Mouse (Mus musculus): ENCODE data around the gene L3mbtl2. TPM values are rescaled to one million over a fixed set of nuclear protein-coding genes. Genes with fewer than 3 reads are reported as not detected.
A peak's percentile ranks its signal among the peaks of the same experiment; 100 is the strongest.

L3mbtl2 gene
- polyA plus RNA-seq, 1 experiment from 2014 or later, result 9.4 TPM

DNA sequence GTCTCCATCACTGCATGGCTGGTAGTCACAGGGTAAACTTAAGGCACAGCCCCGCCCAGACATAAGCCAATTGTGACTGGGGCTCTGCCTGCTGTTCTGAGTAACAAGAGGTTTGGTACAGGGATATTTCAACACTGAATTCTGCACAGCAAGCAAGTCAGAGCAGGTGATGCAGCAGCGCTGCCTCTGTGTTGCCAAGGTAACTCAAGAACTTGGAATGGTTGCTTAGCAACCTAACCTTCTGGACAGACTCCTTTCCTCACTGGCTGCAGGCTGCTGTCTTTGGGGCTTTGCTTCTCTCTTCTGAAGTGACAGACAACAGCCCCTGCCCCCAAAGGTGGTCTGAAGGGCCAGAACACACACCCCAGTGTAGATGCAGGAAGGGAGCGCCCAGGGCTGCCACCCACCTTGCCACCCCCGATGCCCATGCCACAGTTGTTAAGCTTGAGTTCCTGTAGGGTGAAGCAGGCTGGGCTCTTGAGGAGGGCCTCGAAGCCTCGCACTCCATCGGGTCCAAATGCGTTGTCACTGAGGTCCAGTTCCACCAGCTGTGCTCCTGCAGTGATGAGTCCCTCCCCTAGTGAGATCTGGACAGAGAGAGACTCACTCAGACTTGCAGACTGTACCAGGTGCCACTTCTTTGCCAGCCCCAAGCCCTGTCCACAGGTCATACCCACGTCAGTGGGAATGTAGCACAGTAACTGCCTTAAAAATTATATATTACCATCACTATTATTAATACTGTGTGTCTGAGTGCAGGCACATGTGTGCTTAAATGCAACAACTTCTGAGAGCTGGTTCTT lies 54.8 kb downstream of the L3mbtl2 start:
- TF ChIP-seq EP300 (IDR thresholded peaks at IDR 0.05), result no peak
- no peak for TF ChIP-seq CTCF (IDR thresholded peaks at IDR 0.05)
- WGBS, result 84% methylated on average over 9 of the region's 9 CpGs
- no peak overlapping the region for H3K4me2 ChIP-seq (replicated peaks; ENCODE audit: low read depth, low read length)
- H3K27ac ChIP-seq (ENCODE audit: low read length), result no peak overlapping the region
- peaks cover 18% of the 10 kb centered on the region for H3K36me3 ChIP-seq (ENCODE audit: insufficient read depth, low read length)
- H3K27me3 ChIP-seq (replicated peaks; ENCODE audit: insufficient read depth, low read length), result no peaks in the 10 kb centered on the region
- H3K4me1 ChIP-seq (ENCODE audit: insufficient read depth, low read depth, low read length), result no peaks in the 10 kb centered on the region
- H3K4me3 ChIP-seq (ENCODE audit: low read depth, low read length), result no peak overlapping the region
- no peak overlapping the region for H3K9ac ChIP-seq (replicated peaks; ENCODE audit: low read depth)
- ATAC-seq (no peak), DNase-seq (ENCODE audit: low spot score) (no peak)
- H3K9me3 ChIP-seq (ENCODE audit: low read length), result no peaks in the 10 kb centered on the region

DNA sequence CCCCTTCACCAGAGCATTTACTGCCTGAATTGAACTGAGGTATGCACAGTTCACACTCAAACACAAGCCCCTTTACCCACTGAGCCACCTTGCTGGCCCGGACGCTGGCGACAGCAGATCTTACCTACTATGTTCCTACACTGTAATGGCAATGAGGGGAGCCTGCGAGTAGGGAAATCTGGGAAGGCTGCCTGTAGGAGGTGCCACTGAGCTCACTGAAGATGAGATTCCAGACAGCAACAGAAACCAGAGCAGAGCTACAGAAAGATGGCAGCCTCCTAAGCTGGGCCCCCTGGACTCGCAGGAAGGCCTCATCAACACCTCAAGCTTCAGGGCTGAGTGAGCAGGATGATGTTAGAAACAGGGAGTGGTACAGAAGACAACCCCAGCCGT lies 55.4 kb downstream of the L3mbtl2 start:
- Histone ChIP-seq H3K4me3 (ENCODE audit: low read depth, low read length) (no peak overlapping the region), H3K9me3 (ENCODE audit: low read length) (no peaks in the 10 kb centered on the region), H3K4me2 (replicated peaks; ENCODE audit: low read depth, low read length) (no peak overlapping the region), H3K9ac (replicated peaks; ENCODE audit: low read depth) (no peak overlapping the region), H3K4me1 (ENCODE audit: insufficient read depth, low read depth, low read length) (no peaks in the 10 kb centered on the region), H3K27me3 (replicated peaks; ENCODE audit: insufficient read depth, low read length) (no peaks in the 10 kb centered on the region), H3K36me3 (ENCODE audit: insufficient read depth, low read length) (peaks cover 18% of the 10 kb centered on the region), H3K27ac (ENCODE audit: low read length) (no peak overlapping the region)
- ATAC-seq (no peak), DNase-seq (ENCODE audit: low spot score) (no peak)
- 89% methylated on average over 6 of the region's 6 CpGs for WGBS
- TF ChIP-seq CTCF (IDR thresholded peaks at IDR 0.05) (no peak), EP300 (IDR thresholded peaks at IDR 0.05) (no peak)

DNA sequence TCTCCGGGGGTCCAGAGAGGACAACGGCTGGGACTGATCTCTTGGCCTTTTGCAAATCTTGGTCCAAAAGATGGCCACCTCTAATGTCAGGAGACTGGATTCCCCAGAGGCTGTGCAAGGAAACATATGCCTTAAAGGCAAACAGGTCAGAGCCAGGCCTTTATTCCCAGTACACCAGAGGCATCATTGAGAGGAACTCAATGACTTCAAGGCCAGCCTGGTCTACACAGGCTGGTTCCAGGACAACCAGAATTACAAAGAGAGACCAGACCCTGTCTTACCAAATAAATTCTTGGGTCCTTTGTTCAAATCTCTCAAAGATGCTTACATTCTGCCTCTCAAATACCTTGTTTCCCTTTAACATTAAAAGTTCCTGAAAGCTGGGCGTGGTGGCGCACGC lies 58.7 kb downstream of the L3mbtl2 start:
- TF ChIP-seq EP300 (IDR thresholded peaks at IDR 0.05), result no peak
- TF ChIP-seq CTCF (IDR thresholded peaks at IDR 0.05), result no peak
- H3K27ac ChIP-seq (ENCODE audit: low read length), result no peak overlapping the region
- peaks cover 10% of the 10 kb centered on the region; the same call in 1 of the 2 replicates for H3K36me3 ChIP-seq (ENCODE audit: insufficient read depth, low read length)
- no peak overlapping the region for H3K4me2 ChIP-seq (replicated peaks; ENCODE audit: low read depth, low read length)
- WGBS, result 93% methylated on average over 5 of the region's 5 CpGs
- H3K4me3 ChIP-seq (ENCODE audit: low read depth, low read length), result no peak overlapping the region
- H3K27me3 ChIP-seq (replicated peaks; ENCODE audit: insufficient read depth, low read length), result no peaks in the 10 kb centered on the region
- H3K4me1 ChIP-seq (ENCODE audit: insufficient read depth, low read depth, low read length), result no peaks in the 10 kb centered on the region
- DNase-seq (ENCODE audit: low spot score) (no peak), ATAC-seq (no peak)
- H3K9me3 ChIP-seq (ENCODE audit: low read length), result no peaks in the 10 kb centered on the region
- no peak overlapping the region for H3K9ac ChIP-seq (replicated peaks; ENCODE audit: low read depth)

DNA sequence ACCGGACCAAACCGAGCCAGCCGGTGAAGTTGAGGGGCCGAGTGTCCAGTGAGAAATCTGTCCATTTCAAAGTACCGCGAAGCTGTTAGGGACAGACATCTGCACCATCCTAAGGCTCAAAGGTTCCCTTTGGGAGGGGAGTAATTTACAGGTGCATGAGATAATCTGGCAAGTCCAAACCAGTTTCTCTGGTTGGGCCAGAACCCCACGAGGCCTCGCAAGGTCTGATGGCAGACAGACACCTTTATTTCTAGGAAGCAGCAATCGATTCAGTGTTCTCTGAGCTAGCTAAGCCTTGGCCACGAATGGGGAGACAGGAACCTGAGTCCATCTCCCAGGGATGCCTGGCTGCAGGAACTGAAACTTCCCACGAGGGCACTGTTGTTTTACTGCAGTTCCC lies 60.0 kb downstream of the L3mbtl2 start:
- Histone ChIP-seq H3K9ac (replicated peaks; ENCODE audit: low read depth) (no peak overlapping the region), H3K4me2 (replicated peaks; ENCODE audit: low read depth, low read length) (no peak overlapping the region), H3K36me3 (ENCODE audit: insufficient read depth, low read length) (peaks cover 10% of the 10 kb centered on the region; the same call in 1 of the 2 replicates), H3K9me3 (ENCODE audit: low read length) (no peaks in the 10 kb centered on the region), H3K27me3 (replicated peaks; ENCODE audit: insufficient read depth, low read length) (no peaks in the 10 kb centered on the region), H3K4me1 (ENCODE audit: insufficient read depth, low read depth, low read length) (peaks cover 3% of the 10 kb centered on the region; the same call in 1 of the 2 replicates), H3K4me3 (ENCODE audit: low read depth, low read length) (no peak overlapping the region), H3K27ac (ENCODE audit: low read length) (no peak overlapping the region)
- no peak for DNase-seq (ENCODE audit: low spot score)
- WGBS, result 87% methylated on average over 11 of the region's 11 CpGs
- ATAC-seq, result no peak
- TF ChIP-seq EP300 (IDR thresholded peaks at IDR 0.05), result no peak
- no peak for TF ChIP-seq CTCF (IDR thresholded peaks at IDR 0.05)

DNA sequence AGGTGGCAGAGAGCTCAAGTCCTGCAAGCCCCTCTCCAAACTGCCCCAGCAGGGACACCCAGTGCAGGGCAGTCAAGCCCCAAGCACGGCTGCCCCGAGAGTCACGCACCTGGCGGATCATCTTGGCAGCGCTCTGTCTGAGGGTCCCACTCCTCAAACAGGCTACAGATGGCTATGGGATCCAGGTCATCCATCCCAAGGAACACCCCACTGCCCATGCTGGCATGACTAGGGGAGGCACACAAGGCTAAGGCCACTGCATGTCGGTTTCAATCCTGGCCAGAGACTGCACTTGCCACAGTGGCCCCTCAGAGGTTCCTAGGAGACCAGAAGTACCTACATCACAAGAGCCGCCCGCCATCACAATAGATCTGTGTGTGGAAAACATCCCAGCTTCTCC lies 62.3 kb downstream of the L3mbtl2 start:
- Histone ChIP-seq H3K36me3 (ENCODE audit: insufficient read depth, low read length) (no peaks in the 10 kb centered on the region; the same call in 1 of the 2 replicates), H3K4me1 (ENCODE audit: insufficient read depth, low read depth, low read length) (peaks cover 8% of the 10 kb centered on the region; the same call in 1 of the 2 replicates), H3K27me3 (replicated peaks; ENCODE audit: insufficient read depth, low read length) (no peaks in the 10 kb centered on the region), H3K9ac (replicated peaks; ENCODE audit: low read depth) (no peak overlapping the region), H3K4me3 (ENCODE audit: low read depth, low read length) (no peak overlapping the region), H3K9me3 (ENCODE audit: low read length) (no peaks in the 10 kb centered on the region), H3K4me2 (replicated peaks; ENCODE audit: low read depth, low read length) (no peak overlapping the region), H3K27ac (ENCODE audit: low read length) (no peak overlapping the region)
- TF ChIP-seq CTCF (IDR thresholded peaks at IDR 0.05), result no peak
- no peak for TF ChIP-seq EP300 (IDR thresholded peaks at IDR 0.05)
- WGBS, result 95% methylated on average over 8 of the region's 8 CpGs
- DNase-seq (ENCODE audit: low spot score) (no peak), ATAC-seq (no peak)

DNA sequence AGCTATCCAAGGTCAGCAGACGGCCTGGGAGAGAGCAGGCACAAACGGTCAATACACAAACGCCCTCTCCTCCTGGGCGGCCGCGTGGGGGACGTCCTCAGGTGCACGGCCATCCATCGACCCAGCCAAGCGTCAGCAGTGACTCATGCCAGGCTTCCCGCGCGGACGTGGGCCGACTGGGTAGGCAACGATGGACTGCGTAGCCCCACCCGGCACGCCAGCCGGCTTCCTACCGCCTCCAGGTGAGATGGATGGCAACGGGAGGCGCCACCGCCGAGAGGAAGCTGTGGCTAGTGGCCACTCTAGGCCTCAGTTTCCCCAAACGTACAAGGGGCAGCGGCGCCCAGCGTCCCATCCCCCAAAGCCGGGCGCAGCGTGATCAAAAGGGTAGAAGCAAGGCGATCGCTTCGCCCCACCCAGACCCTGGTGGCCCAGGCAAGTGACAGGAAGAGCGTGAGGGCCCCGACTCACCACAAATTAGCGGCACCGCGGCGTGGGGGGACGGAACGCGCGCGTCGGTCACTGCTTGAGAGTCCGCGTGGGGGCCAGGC lies 65.6 kb downstream of the L3mbtl2 start:
- Histone ChIP-seq H3K27ac (ENCODE audit: low read length) (no peak overlapping the region), H3K27me3 (replicated peaks; ENCODE audit: insufficient read depth, low read length) (no peaks in the 10 kb centered on the region)
- DNase-seq (ENCODE audit: low spot score), result peak; percentile 32

More for the DNA sequence above, 65.6 kb downstream of the L3mbtl2 start:
- Histone ChIP-seq H3K4me2 (replicated peaks; ENCODE audit: low read depth, low read length) (peak overlapping the region; percentile 99), H3K9ac (replicated peaks; ENCODE audit: low read depth) (peak overlapping the region; percentile 64), H3K4me3 (ENCODE audit: low read depth, low read length) (peak overlapping the region; percentile 91), H3K4me1 (ENCODE audit: insufficient read depth, low read depth, low read length) (peaks cover 8% of the 10 kb centered on the region; the same call in 1 of the 2 replicates), H3K36me3 (ENCODE audit: insufficient read depth, low read length) (no peaks in the 10 kb centered on the region), H3K9me3 (ENCODE audit: low read length) (no peaks in the 10 kb centered on the region)
- TF ChIP-seq CTCF (IDR thresholded peaks at IDR 0.05) (no peak), EP300 (IDR thresholded peaks at IDR 0.05) (no peak)
- ATAC-seq, result peak; percentile 11
- WGBS, result under 1% methylated on average over 35 of the region's 49 CpGs

Data from lung, postnatal 0 days (tissue).